Mouse (Mus musculus): ENCODE data around the gene Nav2.

The Nav2 gene

GRCm38 (mm10) chr7:49565084-49565483 lies 656.6 kb downstream of the Nav2 start:
- no peak for DNase-seq (ENCODE audit: low spot score)

DNA sequence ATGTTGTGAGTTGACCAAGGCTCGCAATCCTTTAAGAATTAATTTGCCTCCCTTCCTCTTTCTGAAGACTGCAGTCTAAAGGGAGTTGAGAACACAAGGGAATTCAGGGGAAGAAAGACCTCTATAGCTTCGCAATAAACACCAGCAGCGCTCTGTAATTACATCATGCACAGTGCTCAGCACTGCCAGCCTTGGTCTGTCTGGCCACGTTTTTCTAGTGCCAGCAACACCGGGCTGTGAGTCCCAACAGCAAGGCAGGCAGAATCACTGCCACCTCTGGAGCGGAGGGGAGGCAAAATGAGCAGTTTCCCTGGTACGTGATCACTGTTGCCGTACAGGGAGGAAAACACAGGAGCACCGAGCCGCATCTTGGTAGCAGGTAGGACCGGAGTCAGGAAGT lies 657.3 kb downstream of the Nav2 start:
- DNase-seq (ENCODE audit: low spot score), result no peak

DNA sequence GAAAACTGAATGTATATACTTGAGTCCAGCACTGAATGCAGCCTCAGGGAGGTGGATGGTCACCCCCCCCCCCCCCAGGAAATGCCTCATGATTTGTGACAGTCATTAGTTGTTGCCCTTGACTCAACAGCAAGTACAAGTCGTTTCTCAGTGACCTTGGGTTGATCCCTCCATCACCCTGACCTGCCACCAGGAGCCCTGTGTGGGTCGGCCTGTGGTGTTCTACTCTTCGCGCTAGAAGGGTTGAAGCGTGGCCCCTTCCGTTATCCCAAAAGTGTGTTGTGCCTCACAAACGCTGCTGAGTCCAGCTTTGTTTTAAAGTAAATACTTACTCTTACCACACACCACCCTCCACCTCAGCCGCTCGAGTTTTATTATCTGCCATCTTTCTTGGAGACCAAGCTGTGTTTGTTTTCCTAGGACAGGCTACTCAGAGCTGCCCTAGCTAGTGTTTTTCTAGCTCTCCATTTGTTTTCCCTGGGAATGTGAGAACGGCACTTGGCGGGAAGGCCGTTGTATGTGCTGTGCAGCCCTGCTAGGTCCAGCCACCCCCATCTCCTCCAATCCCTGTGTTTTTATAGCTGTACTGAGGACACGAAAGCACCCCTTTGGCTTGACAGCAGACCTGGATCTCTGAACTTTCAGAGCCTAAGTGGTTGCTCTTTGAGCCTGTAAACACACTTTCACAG lies 659.0 kb downstream of the Nav2 start:
- DNase-seq (ENCODE audit: low spot score), result peak; percentile 42

- DNase-seq (ENCODE audit: low spot score), result no peak
These were observed 661.1 kb downstream of the Nav2 start for GRCm38 (mm10) chr7:49569646-49570045.

GRCm38 (mm10) chr7:49571606-49572005 lies 663.1 kb downstream of the Nav2 start:
- no peak for DNase-seq (ENCODE audit: low spot score)

GRCm38 (mm10) chr7:49575226-49575625 lies 666.7 kb downstream of the Nav2 start:
- DNase-seq (ENCODE audit: low spot score), result no peak

- no peak for DNase-seq (ENCODE audit: low spot score)
These were observed 668.6 kb downstream of the Nav2 start for GRCm38 (mm10) chr7:49577096-49577495.

DNA sequence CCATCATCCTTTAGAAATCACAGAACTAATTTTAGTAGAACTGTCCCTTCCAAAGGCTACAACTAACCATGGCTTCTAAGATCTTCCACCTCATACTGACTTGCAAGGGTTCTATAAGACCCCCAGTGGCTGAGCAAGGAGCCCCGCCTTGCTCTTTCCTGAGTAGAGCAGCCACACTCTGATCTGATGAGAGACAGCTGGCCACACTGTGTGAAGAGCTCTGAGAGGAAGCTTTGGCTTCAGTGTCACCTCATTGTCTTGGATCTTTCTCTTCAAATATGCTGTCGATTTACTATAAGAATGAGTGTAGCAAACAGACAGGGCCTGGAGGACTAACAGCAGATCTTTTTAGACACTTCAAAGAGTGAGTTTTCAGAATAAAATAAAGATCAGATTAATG lies 673.4 kb downstream of the Nav2 start:
- DNase-seq (ENCODE audit: low spot score), result no peak

DNA sequence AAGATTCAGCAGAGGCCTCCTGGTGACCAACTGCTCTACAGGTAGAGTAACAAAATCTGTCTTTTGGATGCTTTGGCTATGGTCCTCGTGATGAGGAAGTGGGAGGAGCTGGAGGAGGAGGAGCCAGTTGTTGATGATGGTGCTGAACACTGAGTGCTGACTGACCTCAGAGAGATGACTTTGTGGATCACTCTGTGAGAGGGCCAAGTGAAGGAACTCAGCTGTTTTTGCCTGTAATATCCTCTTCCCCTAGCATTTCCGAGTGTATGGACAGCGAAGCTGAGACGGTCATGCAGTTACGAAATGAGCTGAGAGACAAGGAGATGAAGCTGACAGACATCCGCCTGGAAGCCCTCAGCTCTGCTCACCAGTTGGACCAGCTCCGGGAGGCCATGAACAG lies 674.0 kb downstream of the Nav2 start:
- DNase-seq (ENCODE audit: low spot score), result no peak

DNA sequence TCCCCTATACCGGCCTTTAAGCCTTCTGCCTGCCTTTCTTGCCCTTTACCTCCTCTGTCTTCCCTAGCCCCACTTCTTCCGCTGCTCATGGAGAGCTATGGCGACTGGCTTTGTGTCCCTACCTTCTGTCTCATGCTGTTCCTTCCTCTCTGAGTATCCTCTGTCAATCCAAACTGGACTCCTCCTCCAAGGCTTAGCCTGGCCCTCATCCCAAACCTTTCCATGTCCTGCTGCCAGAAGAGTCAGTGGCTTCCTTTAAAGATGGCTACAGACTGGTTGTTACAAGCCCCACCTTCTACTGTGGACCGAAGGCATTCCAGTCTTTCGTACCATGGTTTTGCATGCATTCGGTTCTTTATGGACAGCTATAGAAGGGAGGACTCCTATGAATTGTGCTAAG lies 674.7 kb downstream of the Nav2 start:
- DNase-seq (ENCODE audit: low spot score), result no peak

GRCm38 (mm10) chr7:49586530-49587120 lies 678.1 kb downstream of the Nav2 start:
- no peak for DNase-seq (ENCODE audit: low spot score)

DNA sequence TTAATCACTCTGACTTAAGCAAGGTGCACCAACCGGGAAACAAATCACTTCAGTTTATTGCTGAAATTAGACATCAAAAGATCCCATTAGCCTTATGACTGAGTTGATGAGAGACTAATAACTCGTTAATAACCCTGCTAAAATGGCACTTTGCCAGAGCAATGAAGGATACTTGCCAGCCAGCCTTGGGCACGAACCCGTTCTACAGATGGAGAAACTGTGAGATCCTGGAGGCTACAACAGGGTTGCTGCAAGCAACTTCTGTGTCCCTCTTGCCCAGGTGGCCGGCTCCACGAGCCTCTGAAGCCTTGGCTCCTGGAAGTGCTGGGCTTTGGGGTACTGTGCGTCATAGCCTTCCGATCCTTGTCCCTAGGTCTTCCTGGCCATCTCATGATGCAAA lies 681.1 kb downstream of the Nav2 start:
- no peak for DNase-seq (ENCODE audit: low spot score)

GRCm38 (mm10) chr7:49597776-49598175 lies 689.3 kb downstream of the Nav2 start:
- no peak for DNase-seq (ENCODE audit: low spot score)

DNA sequence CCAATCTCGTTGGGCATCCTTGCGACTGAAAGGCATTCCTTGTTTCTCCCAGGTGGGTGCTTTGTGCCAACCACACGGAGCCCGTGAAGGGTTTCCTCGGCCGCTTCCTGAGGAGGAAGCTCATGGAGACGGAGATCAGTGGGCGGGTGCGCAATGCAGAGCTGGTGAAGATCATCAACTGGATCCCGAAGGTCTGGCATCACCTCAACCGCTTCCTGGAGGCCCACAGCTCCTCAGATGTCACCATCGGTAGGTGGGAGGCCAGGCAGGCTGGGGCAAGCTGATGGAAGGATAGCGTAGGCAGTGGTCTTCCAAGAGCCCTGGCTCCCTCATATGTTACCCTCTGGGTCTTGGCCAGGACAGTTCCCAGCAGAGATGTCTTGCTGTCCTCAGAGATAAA lies 689.7 kb downstream of the Nav2 start:
- DNase-seq (ENCODE audit: low spot score), result no peak

- DNase-seq (ENCODE audit: low spot score), result no peak
These were observed 691.4 kb downstream of the Nav2 start for GRCm38 (mm10) chr7:49599950-49600349.

GRCm38 (mm10) chr7:49601191-49601975 lies 692.9 kb downstream of the Nav2 start:
- peak; percentile 86 for DNase-seq (ENCODE audit: low spot score)

DNA sequence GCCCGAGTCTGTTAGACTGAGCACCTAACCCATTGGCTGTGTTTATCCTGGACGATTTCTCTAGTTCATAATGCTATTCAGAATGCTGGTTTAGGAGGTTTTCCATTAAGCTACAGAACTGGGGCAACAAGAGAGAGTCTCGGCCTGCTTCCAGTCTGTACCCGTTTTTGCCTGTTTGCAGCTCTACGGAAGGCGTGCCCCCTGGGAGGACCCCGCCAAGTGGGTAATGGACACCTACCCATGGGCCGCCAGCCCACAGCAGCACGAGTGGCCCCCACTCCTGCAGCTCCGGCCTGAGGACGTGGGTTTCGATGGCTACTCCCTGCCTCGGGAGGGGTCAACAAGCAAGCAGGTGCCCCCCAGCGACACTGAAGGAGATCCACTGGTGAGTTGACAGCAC lies 695.7 kb downstream of the Nav2 start:
- DNase-seq (ENCODE audit: low spot score), result no peak

DNA sequence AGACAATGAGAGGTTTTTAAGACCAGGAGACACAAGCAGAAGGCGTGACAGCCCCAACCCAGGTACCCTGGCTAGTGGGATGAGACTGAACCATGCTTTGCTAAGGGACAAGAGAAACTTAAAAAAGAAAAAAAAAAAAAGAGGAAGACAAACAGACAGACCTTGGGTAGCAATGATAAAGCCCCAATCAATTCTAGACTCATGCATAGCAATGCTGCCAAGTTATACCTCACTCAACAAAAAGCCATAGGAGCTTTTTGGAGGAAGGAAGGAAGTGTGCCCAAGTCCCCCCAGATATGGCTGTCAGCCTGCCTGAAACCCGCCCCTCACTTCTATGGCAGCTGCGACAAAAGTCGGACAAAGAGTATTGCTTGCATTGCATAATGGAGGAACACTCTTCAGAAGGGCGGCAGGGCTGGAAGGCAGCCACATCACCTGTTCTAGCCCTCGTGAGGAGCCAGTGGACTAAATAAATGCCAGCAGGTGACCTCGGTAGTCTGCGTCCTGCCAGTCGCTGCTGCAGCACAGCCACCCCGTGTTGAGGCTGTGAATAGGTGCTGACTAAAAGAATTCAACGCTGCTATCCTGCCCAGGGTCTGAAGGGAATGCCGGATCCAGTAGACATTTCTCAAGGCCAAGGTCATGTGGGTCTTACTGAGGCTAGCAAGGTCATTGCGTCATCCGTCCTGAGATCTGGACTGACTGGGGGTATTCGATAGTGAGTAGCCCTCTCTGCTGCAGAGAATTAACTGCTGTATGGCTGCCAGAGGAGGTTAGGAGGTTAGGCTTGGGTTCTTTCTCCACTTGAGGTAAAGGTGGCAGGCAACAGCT lies 696.7 kb downstream of the Nav2 start:
- no peak for DNase-seq (ENCODE audit: low spot score)

- DNase-seq (ENCODE audit: low spot score), result peak; percentile 87
These were observed 707.8 kb downstream of the Nav2 start for GRCm38 (mm10) chr7:49616258-49616735.

- peak; percentile 39 for DNase-seq (ENCODE audit: low spot score)
These were observed 708.6 kb downstream of the Nav2 start for GRCm38 (mm10) chr7:49617087-49617486.

DNA sequence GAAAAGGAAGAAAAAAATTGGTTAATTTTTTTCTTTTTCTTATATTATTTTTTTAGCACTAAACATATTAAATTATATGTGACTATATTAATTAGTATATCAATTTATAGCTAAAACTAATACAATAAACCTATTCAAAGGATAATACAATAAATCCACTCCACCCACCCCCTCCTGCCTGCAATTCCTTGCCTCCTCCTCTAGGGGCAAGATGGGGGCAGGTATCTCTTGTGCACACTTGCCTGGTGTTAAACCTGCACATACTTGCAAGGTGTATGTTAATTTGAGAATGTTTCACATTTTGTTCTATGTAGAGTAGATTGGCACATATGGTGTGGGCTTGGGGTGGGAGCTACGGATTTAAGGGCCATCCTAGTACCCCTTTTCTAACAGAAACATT lies 711.6 kb downstream of the Nav2 start:
- DNase-seq (ENCODE audit: low spot score), result no peak

DNA sequence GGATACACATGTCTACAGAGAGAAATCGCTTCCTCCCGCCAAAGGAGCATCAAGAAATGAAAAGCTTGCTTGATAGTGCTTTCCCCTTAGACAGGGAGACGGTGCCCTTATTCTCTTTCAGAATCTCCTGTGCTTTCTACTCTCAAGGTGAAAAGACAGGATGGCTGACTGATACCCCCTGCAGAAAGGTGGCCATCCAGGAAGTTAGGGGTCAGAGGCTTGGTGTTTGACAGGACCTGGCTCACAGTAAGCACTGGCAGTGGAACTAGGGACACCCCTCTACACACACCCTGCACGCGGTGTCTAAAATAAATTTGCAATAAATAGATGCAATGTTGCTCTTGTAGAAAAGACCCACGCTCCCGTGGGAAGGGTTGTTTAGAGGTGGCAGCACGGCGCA lies 723.4 kb downstream of the Nav2 start:
- no peak for DNase-seq (ENCODE audit: low spot score)
